Mouse (Mus musculus) olfactory bulb, adult 2 months (tissue): ENCODE measurements around the gene Nfu1.

Experiments
- CTCF ChIP-seq: fragments of 200-500 bp; IDR thresholded peaks from 2 replicates; pipeline ENCODE4 v1.5.1; 2012; ENCODE audit warnings: low read depth, mild to moderate bottlenecking, low read length, moderate library complexity; ENCODE audit not compliant: insufficient read depth
- POLR2A ChIP-seq: fragments of 200-500 bp; IDR thresholded peaks from 2 replicates; pipeline ENCODE4 v1.6.1; 2012; ENCODE audit warnings: mild to moderate bottlenecking, low read depth, low read length, moderate library complexity; ENCODE audit not compliant: insufficient read depth

- no peak for TF ChIP-seq CTCF
- TF ChIP-seq POLR2A = no peak
Measured at GRCm38 (mm10) chr6:87051886-87052425, 42.9 kb downstream of the Nfu1 start.
